Comparison of ENCODE assay signal across 8 mouse cellular contexts in genomic region chr8:105861951-105862350, GRCm38 (mm10). TPM values are rescaled to one million over a fixed set of nuclear protein-coding genes. Genes with fewer than 3 reads are reported as not detected.
DNase-seq lines count a peak whose midpoint lies in the region; ATAC-seq lines count a peak whose summit lies in the region.

No protein-coding gene starts in this region.

- peaks cover 9% of the 10 kb centered on the region; the same call in 1 of the 2 replicates for H3K36me3 ChIP-seq in heart, embryonic 11.5 days (ENCODE audit: control insufficient read depth, insufficient read depth, low read length)
- peaks cover 16% of the 10 kb centered on the region for H3K36me3 ChIP-seq in neural tube, embryonic 12.5 days

- no peak for DNase-seq in heart, postnatal 4 days
- DNase-seq in ES-CJ7 (ENCODE audit: low read depth, low spot score) = peak; percentile 63
- DNase-seq in fibroblast of lung, adult 2 months (ENCODE audit: low read depth) = peak; percentile 69
- peak; percentile 32 for DNase-seq in kidney, postnatal 14 days
- no peak for DNase-seq in gastrocnemius, adult 8-10 months (ENCODE audit: low spot score in 2 of 2)
- DNase-seq in testis, postnatal 10 days (ENCODE audit: low spot score) = no peak

- peak overlapping the region; percentile 88 for H3K4me2 ChIP-seq in heart, embryonic 11.5 days
- peak overlapping the region; percentile 87 for H3K4me2 ChIP-seq in neural tube, embryonic 12.5 days (replicated peaks)

- peak overlapping the region; percentile 92; the same call in 1 of the 2 replicates for H3K27ac ChIP-seq in heart, embryonic 11.5 days (ENCODE audit: low read depth, low read length)
- no peak overlapping the region for H3K27ac ChIP-seq in neural tube, embryonic 12.5 days

- H3K27me3 ChIP-seq in heart, embryonic 11.5 days (ENCODE audit: control insufficient read depth, insufficient read depth, low read length) = no peaks in the 10 kb centered on the region
- H3K27me3 ChIP-seq in neural tube, embryonic 12.5 days (replicated peaks) = no peaks in the 10 kb centered on the region

- H3K4me1 ChIP-seq in heart, embryonic 11.5 days (ENCODE audit: control insufficient read depth, insufficient read depth, low read length) = peaks cover 30% of the 10 kb centered on the region
- peaks cover 50% of the 10 kb centered on the region for H3K4me1 ChIP-seq in neural tube, embryonic 12.5 days

- no peak for ATAC-seq in heart, embryonic 11.5 days (replicated peaks; ENCODE audit: insufficient number of reproducible peaks, low FRiP score, low TSS enrichment)
- no peak for ATAC-seq in neural tube, embryonic 12.5 days (ENCODE audit: low FRiP score, low read depth)

- H3K4me3 ChIP-seq in heart, embryonic 11.5 days (ENCODE audit: low read depth, low read length) = peak overlapping the region; percentile 96
- peak overlapping the region; percentile 97 for H3K4me3 ChIP-seq in neural tube, embryonic 12.5 days

- WGBS in heart, embryonic 11.5 days (ENCODE audit: insufficient replicate concordance) = 14% methylated on average over 1 of the region's 1 CpGs
- 14% methylated on average over 1 of the region's 1 CpGs for WGBS in neural tube, embryonic 12.5 days

- peak overlapping the region; percentile 98 for H3K9ac ChIP-seq in heart, embryonic 11.5 days (ENCODE audit: low read depth, low read length)
- peak overlapping the region; percentile 98 for H3K9ac ChIP-seq in neural tube, embryonic 12.5 days

- no peaks in the 10 kb centered on the region for H3K9me3 ChIP-seq in heart, embryonic 11.5 days (replicated peaks; ENCODE audit: control insufficient read depth, low read length)
- H3K9me3 ChIP-seq in neural tube, embryonic 12.5 days = no peaks in the 10 kb centered on the region

RNA-seq across cellular contexts. Expression of gene Nutf2, which starts 1.6 kb away (rescaled TPM):
- polyA plus RNA-seq in heart, embryonic 11.5 days (2014; fragmentation: Nextera tagmentation; extraction: Ambion mirVana) = 231 and 265 TPM in 2 replicates
- 10 to 100 TPM; 44.7 to 45.7 TPM for total RNA-seq in heart, postnatal 4 days (2021)
- 238 and 249 TPM in 2 replicates for polyA plus RNA-seq in neural tube, embryonic 12.5 days (2016; fragmentation: Nextera tagmentation; extraction: Ambion mirVana)
- total RNA-seq in gastrocnemius, adult 8-10 months (2022) = 10 to 100 TPM; 21.4 to 44.7 (median 25.5) TPM

RNA-seq across cellular contexts. Expression of gene Thap11, which starts 7.0 kb away (rescaled TPM):
- 47.2 and 49.8 TPM in 2 replicates for polyA plus RNA-seq in heart, embryonic 11.5 days (2014; fragmentation: Nextera tagmentation; extraction: Ambion mirVana)
- 10 to 100 TPM; 26.4 to 29.3 TPM for total RNA-seq in heart, postnatal 4 days (2021)
- polyA plus RNA-seq in neural tube, embryonic 12.5 days (2016; fragmentation: Nextera tagmentation; extraction: Ambion mirVana) = 73.0 and 77.7 TPM in 2 replicates
- 10 to 100 TPM; 20.4 to 24.1 (median 22.0) TPM for total RNA-seq in gastrocnemius, adult 8-10 months (2022)

RNA-seq across cellular contexts. Expression of gene Cenpt, which starts 8.9 kb away (rescaled TPM):
- 45.7 and 47.9 TPM in 2 replicates for polyA plus RNA-seq in heart, embryonic 11.5 days (2014; fragmentation: Nextera tagmentation; extraction: Ambion mirVana)
- total RNA-seq in heart, postnatal 4 days (2021) = 10 to 100 TPM; 16.8 to 18.4 TPM
- 58.6 and 61.8 TPM in 2 replicates for polyA plus RNA-seq in neural tube, embryonic 12.5 days (2016; fragmentation: Nextera tagmentation; extraction: Ambion mirVana)
- total RNA-seq in gastrocnemius, adult 8-10 months (2022) = 1 to 10 TPM in 1 of 4 experiments, under 1 TPM in 3; 0.31 to 1.4 (median 0.72) TPM

RNA-seq across cellular contexts. Expression of gene Edc4, which starts 18.7 kb away (rescaled TPM):
- polyA plus RNA-seq in heart, embryonic 11.5 days (2014; fragmentation: Nextera tagmentation; extraction: Ambion mirVana) = 22.2 and 29.7 TPM in 2 replicates
- 10 to 100 TPM; 34.0 to 34.8 TPM for total RNA-seq in heart, postnatal 4 days (2021)
- 62.0 and 63.1 TPM in 2 replicates for polyA plus RNA-seq in neural tube, embryonic 12.5 days (2016; fragmentation: Nextera tagmentation; extraction: Ambion mirVana)
- total RNA-seq in gastrocnemius, adult 8-10 months (2022) = 10 to 100 TPM; 18.8 to 21.9 (median 20.0) TPM

RNA-seq across cellular contexts. Expression of gene Nrn1l, which starts 31.4 kb away (rescaled TPM):
- 0.39 TPM in 1 of 2 replicates, not detected in the other for polyA plus RNA-seq in heart, embryonic 11.5 days (2014; fragmentation: Nextera tagmentation; extraction: Ambion mirVana)
- not detected for total RNA-seq in heart, postnatal 4 days (2021)
- 0.73 TPM in 1 of 2 replicates, not detected in the other for polyA plus RNA-seq in neural tube, embryonic 12.5 days (2016; fragmentation: Nextera tagmentation; extraction: Ambion mirVana)
- not detected for total RNA-seq in gastrocnemius, adult 8-10 months (2022)

Comparison
In these comparisons a context has a peak if more than half of its experiments do, and no peak if none do; other contexts are left out.
1. DNase-seq: peak in ES-CJ7 (single experiment), fibroblast of lung, adult 2 months (single experiment) and kidney, postnatal 14 days (single experiment); none in heart, postnatal 4 days (single experiment), gastrocnemius, adult 8-10 months (0 of 2) and testis, postnatal 10 days (single experiment).
2. RNA of gene Cenpt, which starts 8.9 kb away (total RNA-seq): 16.8 to 18.4 TPM in heart, postnatal 4 days; 0.31 to 1.4 TPM in gastrocnemius, adult 8-10 months; every median in the first group is over 4 times any median in the second.